Mouse (Mus musculus) G1E (cell line): ENCODE data around the gene Erg.

ENCODE experiments used
- CTCF ChIP-seq: IDR thresholded peaks from 2 replicates; pipeline ENCODE4 v1.5.1; 2012; ENCODE audit warnings: low read depth, low read length, inconsistent platforms, mixed read lengths
- GATA2 ChIP-seq: IDR thresholded peaks from 2 replicates; pipeline ENCODE4 v1.6.1; 2012; ENCODE audit warnings: low read depth, low read length, inconsistent platforms, borderline replicate concordance

DNA sequence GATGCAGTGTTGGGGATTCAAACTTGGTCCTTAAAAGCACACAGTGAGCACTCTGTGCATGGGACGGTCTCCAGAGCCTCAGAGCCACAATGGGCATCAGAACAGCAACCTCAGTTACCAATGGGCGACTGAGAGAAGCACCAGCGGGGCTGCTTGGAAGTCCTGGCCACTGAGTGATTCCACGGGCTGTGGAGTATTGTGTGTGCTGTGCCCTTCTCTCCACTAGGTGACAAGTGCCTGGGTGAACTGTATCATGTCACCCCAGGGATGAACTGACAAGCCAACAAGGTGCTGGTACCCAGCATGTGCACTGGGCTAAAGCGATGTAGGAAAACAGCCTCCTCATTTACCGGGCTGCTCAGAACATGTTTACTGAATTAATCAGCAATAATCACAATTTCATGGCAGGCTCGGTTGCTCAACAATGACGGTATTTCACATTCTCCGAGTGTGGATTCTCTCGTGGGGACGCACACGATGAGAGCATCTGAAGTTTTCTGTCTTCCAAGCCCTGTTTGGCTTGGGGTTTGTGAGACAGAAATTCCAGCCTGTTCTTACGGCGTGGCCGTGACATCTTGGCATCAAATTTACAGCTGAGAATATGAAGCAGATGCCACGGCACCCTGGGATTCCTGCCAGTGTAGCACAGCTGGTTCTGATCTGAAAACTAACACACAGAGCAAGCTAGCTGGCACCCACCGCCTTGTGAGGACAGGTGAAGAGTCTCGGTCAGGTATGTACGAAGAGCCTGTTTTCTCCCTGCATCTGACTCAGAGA lies 219.2 kb downstream of the Erg start:
- TF ChIP-seq CTCF, result no peak
- no peak for TF ChIP-seq GATA2
